Mouse (Mus musculus): ENCODE data around the gene Dync1li1.

DNA sequence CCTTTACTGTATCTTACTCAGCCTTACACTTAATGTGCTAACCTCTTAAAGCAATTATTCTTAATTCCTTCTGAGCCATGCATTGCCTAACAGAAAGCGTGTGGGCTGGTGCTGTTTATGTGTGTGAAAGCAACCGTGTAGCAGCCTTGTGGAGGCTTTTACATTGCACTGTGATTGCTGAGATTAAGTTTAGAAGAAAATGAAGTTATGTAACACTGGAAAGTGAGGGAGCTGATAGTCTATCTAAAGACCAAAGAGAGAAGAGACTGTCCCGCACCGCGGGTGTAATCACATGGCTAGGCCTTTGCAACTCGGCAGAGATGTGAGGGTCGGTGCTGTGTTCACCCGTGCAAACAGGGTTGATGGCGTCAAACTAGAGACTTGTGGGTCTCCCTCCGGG is 58.4 kb downstream of the Dync1li1 start:
- TF ChIP-seq POLR2A (IDR thresholded peaks at IDR 0.05; ENCODE audit: low read depth, low read length) (no peak), CTCF (IDR thresholded peaks at IDR 0.05; ENCODE audit: extremely low read depth, insufficient read length, insufficient replicate concordance, low read depth, low read length) (no peak)
